Mouse (Mus musculus) heart, embryonic 13.5 days (tissue): Measurements from ENCODE around the gene 1700011M02Rik. TPM values are rescaled to one million over a fixed set of nuclear protein-coding genes. Genes with fewer than 3 reads are reported as not detected.
"Not testable (repeated sequence)": the region's sequence is repeated elsewhere in the genome, so short reads cannot be mapped to it uniquely, and the experiment has no call there.

ENCODE experiments used
- ATAC-seq: fragments of 200-750 bp; cut with Nextera tagmentation; 2 replicates; pipeline ENCODE4 v1.8.0; 2017; ENCODE audit warnings: moderate TSS enrichment; ENCODE audit not compliant: insufficient number of reproducible peaks, low FRiP score, low TSS enrichment; ENCODE audit errors: extremely low read depth
- H3K27ac ChIP-seq: fragments of 300-500 bp; sonication (generic); replicated peaks from 2 replicates; pipeline ENCODE4 v1.5.1; 2015; ENCODE audit warnings: moderate library complexity, mild to moderate bottlenecking, inconsistent platforms
- H3K27me3 ChIP-seq: fragments of 300-500 bp; sonication (generic); replicated peaks from 2 replicates; pipeline ENCODE4 v1.6.1; 2015; ENCODE audit warnings: mild to moderate bottlenecking, inconsistent platforms
- H3K36me3 ChIP-seq: fragments of 300-500 bp; sonication (generic); 2 replicates; pipeline ENCODE4 v1.6.1; 2015; ENCODE audit warnings: mild to moderate bottlenecking, inconsistent platforms
- H3K4me1 ChIP-seq: fragments of 300-500 bp; sonication (generic); 2 replicates; pipeline ENCODE4 v1.6.1; 2015; ENCODE audit warnings: inconsistent platforms
- H3K4me2 ChIP-seq: fragments of 300-500 bp; sonication (generic); 2 replicates; pipeline ENCODE4 v1.6.1; 2015; ENCODE audit warnings: inconsistent platforms, mild to moderate bottlenecking, moderate library complexity
- H3K4me3 ChIP-seq: fragments of 300-500 bp; sonication (generic); 2 replicates; pipeline ENCODE4 v1.5.1; 2015; ENCODE audit warnings: moderate library complexity, mild to moderate bottlenecking, inconsistent platforms
- H3K9ac ChIP-seq: fragments of 300-500 bp; sonication (generic); 2 replicates; pipeline ENCODE4 v1.6.1; 2015; ENCODE audit warnings: inconsistent platforms, mild to moderate bottlenecking, moderate library complexity
- H3K9me3 ChIP-seq: fragments of 300-500 bp; sonication (generic); 2 replicates; pipeline ENCODE4 v1.6.1; 2016; ENCODE audit warnings: inconsistent platforms
- WGBS: fragments of 180-500 bp; shearing (Covaris S2); methylation state at CpG from one replicate; pipeline ENCODE4 v1.1.7; 2015; ENCODE audit warnings: mixed read lengths; 5-methylcytosine and 5-hydroxymethylcytosine counted together
- polyA plus RNA-seq: library from polyadenylated mRNA; unstranded; fragments of >200 nt; fragmentation: Nextera tagmentation; extraction: Ambion mirVana; gene quantifications from 2 replicates; pipeline ENCODE4 v1.2.1, GENCODE M21; 2015

The 1700011M02Rik gene
- not detected in 2 replicates for polyA plus RNA-seq

DNA sequence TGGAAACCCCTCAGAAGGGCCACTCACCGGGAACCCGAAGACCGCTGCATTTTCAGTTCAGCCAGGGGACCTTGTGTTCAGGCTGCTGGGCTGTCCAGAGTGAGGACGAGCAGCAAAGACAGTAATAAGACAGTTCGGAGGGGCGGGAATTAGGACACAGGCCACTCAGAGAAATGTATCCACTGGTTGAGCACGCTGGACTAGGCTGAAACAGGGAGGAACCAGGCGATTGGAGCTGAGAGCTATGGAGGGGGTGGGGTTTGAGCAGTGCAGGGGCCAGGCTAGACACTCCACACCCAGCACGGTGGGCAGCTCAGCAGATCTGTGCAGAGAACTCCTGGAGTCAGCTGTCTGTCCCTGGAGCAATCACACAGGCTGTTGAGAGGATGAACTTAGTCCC lies at the start of gene 1700011M02Rik, which contains the start of gene Dmrtc1a:
1700011M02Rik (plus strand) TSS at position 319 of the 400 bp plus-strand sequence.
Dmrtc1a (minus strand) TSS at position 101 of the 400 bp plus-strand sequence.
- H3K27me3 ChIP-seq, result peaks cover 14% of the 10 kb centered on the region
- H3K9ac ChIP-seq, H3K4me3 ChIP-seq, ATAC-seq, H3K36me3 ChIP-seq, H3K4me2 ChIP-seq, H3K4me1 ChIP-seq, H3K27ac ChIP-seq, H3K9me3 ChIP-seq: not testable (repeated sequence)
- 85% methylated on average over 9 of the region's 9 CpGs for WGBS

DNA sequence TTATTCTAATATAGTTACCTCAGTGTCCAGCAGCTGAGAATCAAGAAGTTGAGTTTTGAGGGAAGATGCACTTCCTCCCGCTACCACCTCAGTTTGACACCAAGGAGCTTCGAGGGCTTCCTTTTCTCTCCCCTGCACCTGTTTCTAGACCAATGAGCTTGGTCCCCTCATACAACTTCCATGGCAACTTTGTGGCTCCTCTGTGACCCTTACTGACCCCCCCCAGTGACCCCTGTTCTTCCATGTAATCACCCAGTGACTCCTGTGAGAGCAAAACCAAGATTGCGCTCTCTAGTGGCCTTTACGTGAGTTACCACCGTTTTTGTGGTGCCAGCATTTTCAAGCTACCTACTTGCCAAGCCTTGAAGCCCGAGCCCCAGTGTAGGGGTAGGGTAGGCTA lies 40.8 kb upstream of the 1700011M02Rik start, which contains the start of gene 1700031F05Rik:
1700031F05Rik (minus strand) TSS at position 101 of the 400 bp plus-strand sequence.
- H3K4me3 ChIP-seq, result no peak within 1 kb of the TSS
- no peaks in the 10 kb centered on the region for H3K27me3 ChIP-seq
- no peak within 1 kb of the TSS for H3K4me2 ChIP-seq
- H3K4me1 ChIP-seq, result no peaks in the 10 kb centered on the region
- no peak for ATAC-seq
- H3K36me3 ChIP-seq, result no peaks in the 10 kb centered on the region
- no peak within 1 kb of the TSS for H3K9ac ChIP-seq
- no peaks in the 10 kb centered on the region for H3K9me3 ChIP-seq
- H3K27ac ChIP-seq, result no peak within 1 kb of the TSS
- WGBS, result 82% methylated on average over 6 of the region's 6 CpGs

DNA sequence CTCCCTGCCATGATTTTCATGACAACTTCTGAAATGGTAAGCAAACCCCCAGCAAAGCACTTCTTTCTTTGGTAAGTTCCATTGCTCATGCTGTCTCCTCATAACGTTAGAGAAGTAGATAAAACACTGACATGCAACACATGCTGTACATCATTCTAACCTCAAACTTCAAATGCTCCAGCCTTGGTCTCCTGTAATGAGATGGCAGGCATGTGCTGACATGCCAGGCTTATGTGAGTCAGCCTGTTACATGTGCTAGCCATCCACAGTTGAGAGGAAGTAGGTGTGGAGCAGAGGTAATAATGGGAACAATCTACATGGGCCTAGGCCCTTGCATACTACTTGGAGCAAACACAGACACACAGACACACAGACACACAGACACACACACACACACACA lies 6.1 kb downstream of the 1700011M02Rik start:
- not testable (repeated sequence) for H3K4me3 ChIP-seq, ATAC-seq, H3K27ac ChIP-seq, H3K4me1 ChIP-seq, H3K9ac ChIP-seq, H3K27me3 ChIP-seq, H3K4me2 ChIP-seq, H3K9me3 ChIP-seq, H3K36me3 ChIP-seq
- 45% methylated on average over 1 of the region's 1 CpGs for WGBS

DNA sequence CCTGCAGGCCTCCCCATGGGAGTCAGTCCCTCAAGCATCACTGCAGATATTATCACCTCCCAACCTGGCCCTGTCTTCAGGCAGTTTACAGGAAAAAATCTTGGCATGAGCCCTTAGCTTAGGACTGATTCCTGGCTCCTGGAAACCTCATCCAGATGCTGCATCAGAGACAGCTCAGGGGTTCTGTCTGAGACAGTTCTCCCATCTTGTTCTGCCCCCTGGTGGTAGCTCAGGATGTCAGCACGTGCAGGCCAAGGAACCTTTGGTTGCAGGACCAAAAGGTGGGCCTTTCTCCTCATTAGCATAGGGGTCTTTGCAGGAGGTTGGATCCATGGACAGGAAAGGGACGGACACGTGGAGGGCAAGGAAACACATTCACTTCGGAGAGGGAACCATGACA lies 18.0 kb downstream of the 1700011M02Rik start:
- not testable (repeated sequence) for H3K4me2 ChIP-seq, H3K9me3 ChIP-seq, H3K4me1 ChIP-seq, H3K27ac ChIP-seq, H3K4me3 ChIP-seq, H3K9ac ChIP-seq, ATAC-seq, H3K36me3 ChIP-seq
- WGBS, result 18% methylated on average over 4 of the region's 4 CpGs
- H3K27me3 ChIP-seq, result peaks cover 18% of the 10 kb centered on the region

DNA sequence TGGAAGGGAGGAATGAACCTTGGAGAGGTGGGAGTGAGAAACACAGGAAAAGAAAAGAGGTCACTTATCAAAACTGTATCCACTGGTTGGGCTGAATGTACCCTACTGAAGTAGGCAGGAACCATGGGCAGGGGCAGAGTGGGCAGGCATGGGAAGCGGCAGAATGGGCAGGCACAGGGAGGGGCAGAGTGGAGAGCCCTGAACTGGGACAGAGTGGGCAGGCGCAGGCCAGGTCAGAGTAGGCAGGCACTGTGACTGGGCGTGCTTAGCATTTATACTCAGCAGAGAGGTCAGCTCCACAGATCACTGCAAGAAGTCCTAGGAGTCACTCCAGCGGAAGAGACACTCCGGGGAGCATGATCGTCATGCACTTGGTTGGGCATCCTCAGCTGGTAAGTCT lies 19.4 kb downstream of the 1700011M02Rik start, which contains the start of gene 1700018G05Rik:
1700018G05Rik (plus strand) TSS at position 301 of the 400 bp plus-strand sequence.
- not testable (repeated sequence) for ATAC-seq, H3K4me2 ChIP-seq, H3K4me1 ChIP-seq, H3K9ac ChIP-seq, H3K4me3 ChIP-seq, H3K9me3 ChIP-seq, H3K36me3 ChIP-seq, H3K27ac ChIP-seq
- WGBS, result 83% methylated on average over 6 of the region's 6 CpGs
- peaks cover 15% of the 10 kb centered on the region for H3K27me3 ChIP-seq

DNA sequence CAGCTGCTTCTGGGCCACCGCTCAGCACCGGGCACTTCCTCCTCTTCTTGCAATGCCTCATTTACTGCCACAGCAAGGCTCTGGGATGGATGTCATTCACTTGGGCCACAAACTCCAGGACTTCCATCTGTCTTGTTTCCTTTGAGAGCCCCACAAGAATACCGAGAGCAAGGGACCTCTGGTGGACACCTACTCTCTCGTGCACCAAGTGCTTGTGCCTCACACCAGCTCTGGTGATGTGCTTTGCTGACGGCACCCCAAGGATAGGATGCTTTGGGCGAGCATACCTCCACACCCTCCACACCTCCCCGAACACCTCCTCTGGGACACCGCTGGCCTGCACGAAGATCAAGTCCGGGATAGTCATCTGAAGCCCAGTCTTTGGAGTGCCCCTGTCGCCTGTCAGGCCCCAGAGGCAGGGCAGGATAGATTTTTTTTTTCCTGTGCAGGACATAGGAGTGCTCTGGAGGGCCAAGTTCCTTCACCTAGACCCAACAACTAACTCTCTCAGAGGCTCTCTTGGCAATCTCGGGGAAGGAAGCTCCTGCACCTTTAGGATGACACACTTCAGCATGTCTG lies 24.4 kb downstream of the 1700011M02Rik start:
- Histone ChIP-seq H3K9me3 (no peaks in the 10 kb centered on the region), H3K4me2 (peak overlapping the region; percentile 80), H3K4me3 (peak overlapping the region; percentile 62), H3K4me1 (no peaks in the 10 kb centered on the region), H3K27ac (no peak overlapping the region), H3K9ac (peak overlapping the region; percentile 74), H3K36me3 (no peaks in the 10 kb centered on the region), H3K27me3 (peaks cover 45% of the 10 kb centered on the region)
- 35% methylated on average over 12 of the region's 12 CpGs for WGBS
- ATAC-seq, result no peak

DNA sequence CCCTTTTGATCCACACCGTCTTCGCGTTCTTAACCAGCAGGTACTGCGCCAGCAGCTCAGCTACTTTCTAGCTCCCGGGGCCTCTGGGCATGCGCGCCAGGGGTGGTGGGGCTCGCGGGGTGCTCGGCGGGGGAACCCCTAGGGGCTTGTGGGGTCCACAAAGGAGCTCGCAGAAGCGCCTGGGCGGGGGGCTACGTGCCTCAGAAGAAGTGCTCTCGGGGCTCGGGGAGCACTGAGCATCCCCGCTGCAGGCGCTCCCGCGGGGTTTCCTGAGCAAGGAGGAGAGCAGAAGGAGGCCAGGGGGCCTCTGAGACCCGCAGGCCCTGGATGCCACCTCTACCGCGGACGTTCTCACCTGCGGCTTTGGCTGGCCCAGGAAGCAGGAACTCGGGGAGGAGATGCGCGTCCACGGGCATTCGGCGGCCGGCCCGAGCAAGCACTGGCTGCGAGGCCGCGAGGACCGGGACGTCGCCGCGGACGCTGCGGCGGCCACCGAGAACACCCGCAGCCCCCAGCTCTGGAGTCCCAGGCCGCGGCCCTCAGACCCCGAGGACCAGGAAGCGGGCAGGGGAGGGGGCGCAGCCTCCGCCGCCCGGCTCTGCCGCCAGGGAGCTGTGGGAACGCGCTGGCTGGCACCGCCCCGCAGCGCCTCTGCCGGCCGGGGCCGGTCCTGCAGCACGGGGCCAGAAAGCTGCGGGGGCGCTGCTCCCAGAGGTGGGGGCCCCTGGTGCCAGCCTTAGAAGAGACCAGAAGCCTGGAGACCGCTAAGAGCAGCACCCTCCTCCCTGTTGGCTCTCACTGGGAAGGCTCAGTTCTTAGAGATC lies 25.1 kb downstream of the 1700011M02Rik start:
- Histone ChIP-seq H3K4me3 (peak overlapping the region; percentile 62), H3K9me3 (no peaks in the 10 kb centered on the region), H3K4me1 (no peaks in the 10 kb centered on the region), H3K36me3 (no peaks in the 10 kb centered on the region), H3K9ac (peak overlapping the region; percentile 74), H3K4me2 (peak overlapping the region; percentile 80), H3K27me3 (peaks cover 48% of the 10 kb centered on the region), H3K27ac (no peak overlapping the region)
- WGBS, result 20% methylated on average over 56 of the region's 68 CpGs
- ATAC-seq, result no peak

DNA sequence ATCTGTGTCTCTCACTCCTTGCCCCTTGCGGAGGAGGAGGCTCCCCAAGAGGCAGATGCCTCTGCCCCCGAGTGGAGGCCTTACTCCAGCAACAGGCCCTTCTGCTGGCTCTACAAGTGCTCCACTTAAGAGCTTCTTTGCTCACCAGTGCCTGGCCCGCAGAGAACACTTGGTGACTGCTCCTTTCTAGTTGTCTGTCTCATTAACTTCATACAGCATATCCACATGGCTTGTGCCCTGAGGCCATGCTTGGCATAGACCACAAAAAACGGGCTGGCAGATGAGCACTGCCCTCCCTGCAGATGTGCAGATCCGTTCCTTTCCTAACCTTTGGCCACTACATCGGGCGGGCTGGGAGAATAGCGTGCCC lies 25.7 kb downstream of the 1700011M02Rik start:
- 54% methylated on average over 8 of the region's 8 CpGs for WGBS
- H3K9ac ChIP-seq, result no peak overlapping the region
- H3K4me1 ChIP-seq, result no peaks in the 10 kb centered on the region

DNA sequence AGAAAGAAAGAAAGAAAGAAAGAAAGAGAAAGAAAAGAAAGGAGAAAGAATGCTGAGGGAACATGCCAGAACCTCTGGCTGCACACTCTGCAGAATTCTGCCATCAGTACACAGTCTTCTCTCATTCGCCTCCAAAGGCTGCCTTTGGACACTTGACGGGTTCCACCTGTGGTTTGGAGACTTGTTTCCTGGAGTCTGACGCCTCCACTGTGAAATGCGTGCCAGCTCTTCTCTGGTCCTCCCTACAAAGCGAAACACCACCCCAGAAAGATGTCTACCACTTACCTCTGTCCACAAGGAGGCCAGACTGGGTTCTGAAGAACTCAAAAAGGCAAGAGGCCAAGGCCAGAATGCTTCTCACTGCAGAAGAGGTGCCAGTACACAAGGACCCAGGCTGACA lies 28.0 kb downstream of the 1700011M02Rik start:
- no peak overlapping the region for H3K4me2 ChIP-seq
- H3K4me1 ChIP-seq, result no peaks in the 10 kb centered on the region
- no peaks in the 10 kb centered on the region for H3K36me3 ChIP-seq
- no peak for ATAC-seq
- no peak overlapping the region for H3K27ac ChIP-seq
- H3K27me3 ChIP-seq, result peaks cover 46% of the 10 kb centered on the region
- no peak overlapping the region for H3K9ac ChIP-seq
- no peaks in the 10 kb centered on the region for H3K9me3 ChIP-seq
- WGBS, result 45% methylated on average over 5 of the region's 5 CpGs
- H3K4me3 ChIP-seq, result no peak overlapping the region

More for the DNA sequence above, 25.7 kb downstream of the 1700011M02Rik start:
- Histone ChIP-seq H3K27me3 (peaks cover 46% of the 10 kb centered on the region), H3K36me3 (no peaks in the 10 kb centered on the region), H3K4me2 (peak overlapping the region; percentile 80), H3K4me3 (peak overlapping the region; percentile 62), H3K27ac (no peak overlapping the region), H3K9me3 (no peaks in the 10 kb centered on the region)
- no peak for ATAC-seq

DNA sequence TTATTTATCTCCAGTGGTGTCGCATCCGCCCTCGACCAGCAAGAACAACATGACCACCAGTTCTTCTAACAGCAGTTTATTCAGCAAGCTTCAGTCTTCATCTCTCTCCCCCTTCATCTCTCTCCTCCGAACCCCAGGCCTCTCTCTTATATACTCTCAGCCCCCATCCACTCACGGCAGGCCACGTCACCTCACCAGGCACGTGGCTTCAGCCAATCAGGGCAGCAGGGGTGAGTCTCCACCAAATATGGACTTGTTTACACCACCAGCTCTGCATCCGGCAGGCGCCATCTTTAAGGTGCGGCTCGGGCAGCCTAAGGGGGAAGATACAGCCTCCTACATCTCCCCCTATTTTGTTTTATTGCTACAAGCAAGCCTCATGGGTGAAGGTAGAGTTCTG lies 41.4 kb downstream of the 1700011M02Rik start:
- H3K36me3 ChIP-seq, H3K4me2 ChIP-seq, ATAC-seq, H3K27ac ChIP-seq, H3K4me1 ChIP-seq, H3K4me3 ChIP-seq, H3K9me3 ChIP-seq, H3K9ac ChIP-seq: not testable (repeated sequence)
- H3K27me3 ChIP-seq, result peaks cover 18% of the 10 kb centered on the region
- 85% methylated on average over 11 of the region's 11 CpGs for WGBS

DNA sequence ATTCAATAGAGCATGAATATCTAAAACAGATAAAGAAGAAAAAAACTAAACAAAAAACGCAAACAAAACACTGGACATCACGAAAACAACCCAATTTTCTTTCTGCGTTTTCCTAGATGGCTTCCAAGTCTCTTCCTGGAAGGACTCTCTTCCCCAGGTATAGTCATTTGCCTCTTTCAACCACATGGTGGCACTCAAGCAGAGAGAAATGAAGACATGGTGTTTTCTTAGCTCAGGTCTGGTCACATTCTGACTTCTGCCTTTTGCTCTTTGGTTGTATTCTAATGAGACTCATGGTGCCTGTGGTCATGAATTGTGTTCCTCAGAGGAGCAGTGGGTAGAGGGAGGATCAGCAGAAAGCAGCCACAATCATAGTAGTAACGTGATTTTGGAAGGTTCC lies 50.2 kb downstream of the 1700011M02Rik start:
- Histone ChIP-seq H3K4me3 (no peak overlapping the region), H3K27me3 (peaks cover 19% of the 10 kb centered on the region), H3K9me3 (no peaks in the 10 kb centered on the region), H3K4me1 (no peaks in the 10 kb centered on the region), H3K9ac (no peak overlapping the region), H3K36me3 (no peaks in the 10 kb centered on the region), H3K4me2 (no peak overlapping the region), H3K27ac (no peak overlapping the region)
- 28% methylated on average over 4 of the region's 4 CpGs for WGBS
- no peak for ATAC-seq
